Mouse (Mus musculus) liver, embryonic 11.5 days (tissue): ENCODE measurements at regions not wholly inside any gene's neighbourhood (a gene's known extent, or its start where the extent isn't known, plus 50 kb on each side); places are given as distances from the start of the nearest gene placed in this dataset.

Experiments used
- ATAC-seq: fragments of 200-750 bp; cut with Nextera tagmentation; replicated peaks from 2 replicates; pipeline ENCODE4 v1.8.0; 2017; ENCODE audit warnings: moderate number of reproducible peaks, mild to moderate bottlenecking, moderate TSS enrichment, moderate library complexity; ENCODE audit not compliant: low FRiP score
- DNase-seq: peaks from one replicate; pipeline ENCODE4 v3.0.0-alpha.2; 2017; ENCODE audit warnings: low spot score
- H3K27ac ChIP-seq: fragments of 300-500 bp; sonication (generic); 2 replicates; pipeline ENCODE4 v1.5.1; 2014; ENCODE audit warnings: mild to moderate bottlenecking, low read depth, low read length, control low read depth
- H3K27me3 ChIP-seq: fragments of 300-500 bp; sonication (generic); replicated peaks from 2 replicates; pipeline ENCODE4 v1.6.1; 2014; ENCODE audit warnings: low read length, mixed read lengths; ENCODE audit not compliant: control insufficient read depth, insufficient read depth
- H3K36me3 ChIP-seq: fragments of 300-500 bp; sonication (generic); 2 replicates; pipeline ENCODE4 v1.6.1; 2014; ENCODE audit warnings: mild to moderate bottlenecking, low read length, moderate library complexity, mixed read lengths; ENCODE audit not compliant: control insufficient read depth, insufficient read depth
- H3K4me1 ChIP-seq: fragments of 300-500 bp; sonication (generic); replicated peaks from 2 replicates; pipeline ENCODE4 v1.6.1; 2014; ENCODE audit warnings: low read length, mixed read lengths; ENCODE audit not compliant: control insufficient read depth, insufficient read depth
- H3K4me2 ChIP-seq: fragments of 300-500 bp; sonication (generic); 2 replicates; pipeline ENCODE4 v1.6.1; 2014; ENCODE audit warnings: mild to moderate bottlenecking, control low read depth, moderate library complexity
- H3K4me3 ChIP-seq: fragments of 300-500 bp; sonication (generic); 2 replicates; pipeline ENCODE4 v1.5.1; 2014; ENCODE audit warnings: low read depth, low read length, control low read depth
- H3K9ac ChIP-seq: fragments of 300-500 bp; sonication (generic); 2 replicates; pipeline ENCODE4 v1.6.1; 2014; ENCODE audit warnings: low read depth, low read length, control low read depth
- H3K9me3 ChIP-seq: fragments of 300-500 bp; sonication (generic); 2 replicates; pipeline ENCODE4 v1.6.1; 2016; ENCODE audit warnings: low read length, inconsistent platforms, mixed read lengths; ENCODE audit not compliant: control insufficient read depth
- WGBS: fragments of 180-500 bp; shearing (Covaris S2); extraction: QIAGEN DNeasy Blood & Tissue Kit; methylation state at CpG from one replicate; pipeline ENCODE4 v1.1.7; 2014; 5-methylcytosine and 5-hydroxymethylcytosine counted together

DNA sequence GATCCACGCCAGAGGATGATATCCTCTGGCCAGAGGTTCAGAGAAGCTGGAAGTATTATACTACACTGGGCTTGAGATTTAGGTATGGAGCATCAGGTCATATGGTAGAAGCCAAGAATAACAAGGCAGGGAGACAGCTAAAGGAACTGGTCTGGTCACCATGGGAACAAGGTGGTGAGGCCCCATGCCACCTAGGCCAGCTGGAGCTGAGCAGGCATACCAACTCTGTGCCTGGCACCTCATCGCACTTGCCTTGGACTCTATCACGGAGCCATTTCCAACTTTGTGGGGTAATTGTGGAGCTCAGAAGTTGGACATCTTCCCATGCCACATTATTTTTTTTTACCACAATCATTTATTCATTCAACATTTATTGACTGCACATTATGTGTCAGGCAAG is 55.9 kb upstream of the Polg start:
- no peak overlapping the region for H3K4me3 ChIP-seq
- H3K27me3 ChIP-seq, result peaks cover 79% of the 10 kb centered on the region
- no peaks in the 10 kb centered on the region for H3K4me1 ChIP-seq
- 75% methylated on average over 3 of the region's 3 CpGs for WGBS
- no peak overlapping the region for H3K27ac ChIP-seq
- H3K9ac ChIP-seq, result no peak overlapping the region
- no peak for ATAC-seq
- DNase-seq, result no peak
- H3K4me2 ChIP-seq, result no peak overlapping the region
- no peaks in the 10 kb centered on the region for H3K36me3 ChIP-seq
- no peaks in the 10 kb centered on the region for H3K9me3 ChIP-seq

DNA sequence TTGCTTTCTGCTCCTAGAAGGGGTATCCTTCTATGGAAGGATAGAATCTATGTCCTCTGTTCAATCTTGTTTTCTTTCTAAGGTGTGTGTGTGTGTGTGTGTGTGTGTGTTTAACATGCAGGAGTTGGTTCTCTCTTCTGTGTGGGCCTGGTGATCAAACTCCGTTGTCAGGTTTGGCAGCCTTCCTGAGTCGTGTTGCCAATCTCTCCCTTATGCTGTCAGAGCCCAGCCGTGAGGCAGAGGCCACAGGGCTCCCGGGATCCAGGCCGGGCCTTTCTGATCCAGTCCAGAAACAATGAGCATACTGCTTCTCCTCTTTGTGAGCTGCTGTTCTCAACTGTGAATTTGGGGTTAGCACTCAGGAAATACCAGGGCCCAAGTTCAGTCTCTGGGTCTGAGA is 55.1 kb upstream of the Polg start:
- Histone ChIP-seq H3K27ac (no peak overlapping the region), H3K27me3 (peaks cover 79% of the 10 kb centered on the region), H3K4me3 (no peak overlapping the region), H3K9me3 (no peaks in the 10 kb centered on the region), H3K4me2 (no peak overlapping the region), H3K36me3 (no peaks in the 10 kb centered on the region), H3K4me1 (no peaks in the 10 kb centered on the region), H3K9ac (no peak overlapping the region)
- 48% methylated on average over 5 of the region's 5 CpGs for WGBS
- no peak for ATAC-seq
- DNase-seq, result no peak

DNA sequence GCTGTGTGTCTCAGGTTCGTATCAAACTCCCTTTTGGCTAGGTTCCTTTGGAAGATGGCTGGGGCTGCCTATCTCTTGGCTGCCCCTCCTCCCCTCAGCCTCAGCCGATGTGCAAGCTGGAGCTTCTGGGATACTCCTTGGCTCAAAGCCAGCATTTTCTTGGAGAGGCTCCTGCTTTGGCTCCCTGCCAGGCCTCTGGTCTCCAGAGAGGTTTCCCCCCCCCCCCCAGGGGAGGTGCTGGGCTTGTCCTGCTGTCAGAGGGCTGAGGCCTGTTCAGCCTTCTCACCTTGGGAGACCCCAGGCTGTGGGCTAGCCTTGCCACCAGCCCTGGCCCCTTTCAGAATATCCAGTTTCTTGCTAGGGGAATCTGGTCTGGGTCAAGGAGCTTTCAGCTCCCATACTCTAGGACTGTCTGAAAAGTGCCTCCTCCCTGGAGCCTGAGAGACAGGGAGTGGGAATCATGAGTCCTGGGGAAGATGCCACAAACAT is 54.1 kb upstream of the Polg start:
- no peak overlapping the region for H3K4me2 ChIP-seq
- WGBS, result 36% methylated on average over 2 of the region's 2 CpGs
- ATAC-seq, result no peak
- no peak overlapping the region for H3K4me3 ChIP-seq
- H3K27ac ChIP-seq, result no peak overlapping the region
- H3K27me3 ChIP-seq, result peaks cover 79% of the 10 kb centered on the region
- H3K36me3 ChIP-seq, result no peaks in the 10 kb centered on the region
- H3K9me3 ChIP-seq, result no peaks in the 10 kb centered on the region
- DNase-seq, result no peak
- no peak overlapping the region for H3K9ac ChIP-seq
- H3K4me1 ChIP-seq, result no peaks in the 10 kb centered on the region

DNA sequence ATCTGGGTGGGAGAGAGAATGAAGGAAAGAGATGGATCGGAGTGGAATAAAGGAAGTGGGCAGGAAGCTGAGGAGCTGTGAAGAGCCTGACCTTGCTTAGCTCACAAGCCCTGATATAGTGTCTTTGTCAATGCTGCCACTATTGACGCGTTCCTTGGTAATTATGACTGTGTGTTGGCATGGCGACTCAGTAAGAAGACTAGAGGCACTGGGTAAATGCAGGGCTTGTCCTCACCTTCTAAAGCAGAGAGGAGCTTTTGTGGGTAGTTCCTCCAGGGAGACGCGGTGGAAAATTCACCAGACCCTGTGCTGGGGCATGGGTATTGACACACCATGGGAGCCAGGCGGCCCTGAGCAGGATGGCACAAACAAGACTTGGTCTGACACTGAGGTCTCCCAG is 52.8 kb upstream of the Polg start:
- H3K4me2 ChIP-seq, result no peak overlapping the region
- ATAC-seq (no peak), DNase-seq (no peak)
- no peak overlapping the region for H3K27ac ChIP-seq
- no peak overlapping the region for H3K4me3 ChIP-seq
- WGBS, result 63% methylated on average over 7 of the region's 7 CpGs
- no peaks in the 10 kb centered on the region for H3K9me3 ChIP-seq
- no peak overlapping the region for H3K9ac ChIP-seq
- H3K36me3 ChIP-seq, result no peaks in the 10 kb centered on the region
- no peaks in the 10 kb centered on the region for H3K4me1 ChIP-seq
- peaks cover 83% of the 10 kb centered on the region for H3K27me3 ChIP-seq

DNA sequence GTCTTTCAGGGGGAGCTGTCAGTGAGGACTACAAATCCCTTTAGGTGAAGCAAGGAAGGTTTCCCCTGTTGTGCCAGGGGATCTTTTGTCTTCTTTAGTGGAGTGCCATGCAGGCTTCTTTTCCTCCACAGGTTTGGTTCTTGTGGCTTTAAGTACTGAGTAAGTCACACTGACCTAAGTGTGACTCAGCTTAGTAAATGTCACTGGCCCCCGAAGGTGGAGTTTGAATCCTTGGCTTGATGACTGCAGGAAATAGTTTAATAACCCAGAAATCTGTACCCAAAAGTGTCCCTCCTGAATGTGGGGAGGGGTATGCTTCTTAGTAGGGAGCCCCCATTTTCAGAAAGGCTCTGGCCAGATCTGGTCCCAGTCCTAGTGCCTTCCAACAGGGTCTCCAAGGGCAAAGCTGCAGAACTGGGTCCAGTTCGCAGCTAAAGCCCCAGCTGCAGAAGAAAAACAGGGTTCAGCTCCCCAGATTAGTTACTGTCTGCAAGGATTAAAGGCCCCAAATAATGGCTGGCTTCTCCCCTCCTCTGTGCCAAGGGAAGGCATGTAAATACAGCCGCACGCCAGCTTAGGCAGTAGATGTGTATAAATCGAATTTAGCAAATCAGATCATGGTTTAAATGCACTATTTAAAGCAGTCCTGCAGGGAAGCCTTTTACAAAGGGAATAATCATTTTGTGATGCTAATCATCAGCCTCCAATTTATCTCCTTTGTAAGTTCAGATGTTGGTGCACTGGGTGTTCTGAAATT is 51.6 kb upstream of the Polg start:
- no peak overlapping the region for H3K9ac ChIP-seq
- H3K9me3 ChIP-seq, result no peaks in the 10 kb centered on the region
- H3K27me3 ChIP-seq, result peaks cover 85% of the 10 kb centered on the region
- H3K36me3 ChIP-seq, result no peaks in the 10 kb centered on the region
- no peaks in the 10 kb centered on the region for H3K4me1 ChIP-seq
- H3K27ac ChIP-seq, result no peak overlapping the region
- WGBS, result 65% methylated on average over 5 of the region's 5 CpGs
- no peak overlapping the region for H3K4me3 ChIP-seq
- no peak for DNase-seq
- H3K4me2 ChIP-seq, result no peak overlapping the region
- no peak for ATAC-seq

DNA sequence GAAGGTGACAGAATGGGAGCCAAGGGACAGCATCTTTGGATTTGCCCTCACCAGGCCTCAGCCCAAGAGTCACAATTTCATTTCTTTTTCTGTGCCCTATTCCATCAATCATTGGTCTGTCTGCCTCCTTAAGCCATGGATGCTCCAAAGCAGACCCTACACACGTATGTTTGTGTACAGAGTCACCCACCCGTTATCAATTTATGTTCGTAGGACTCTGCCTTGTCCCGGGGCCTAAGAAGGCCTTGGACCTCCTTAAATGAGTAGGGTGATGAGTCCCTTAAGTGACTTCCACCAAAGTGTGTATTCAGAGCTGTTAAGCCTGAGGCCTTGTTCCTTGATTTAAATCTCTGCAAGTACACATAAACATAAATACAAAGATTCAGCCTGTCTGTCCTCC is 50.1 kb upstream of the Polg start:
- Histone ChIP-seq H3K9ac (no peak overlapping the region), H3K9me3 (no peaks in the 10 kb centered on the region), H3K4me1 (no peaks in the 10 kb centered on the region), H3K4me2 (no peak overlapping the region), H3K27me3 (peaks cover 90% of the 10 kb centered on the region), H3K4me3 (no peak overlapping the region), H3K36me3 (no peaks in the 10 kb centered on the region), H3K27ac (no peak overlapping the region)
- ATAC-seq (no peak), DNase-seq (no peak)
- 72% methylated on average over 4 of the region's 4 CpGs for WGBS
